Mouse (Mus musculus) spleen, adult 2 months (tissue): Measurements from ENCODE around the gene Dnajb8.

ENCODE experiments used
- CTCF ChIP-seq: fragments of 200-500 bp; IDR thresholded peaks from 2 replicates; pipeline ENCODE4 v1.5.1; 2011; ENCODE audit warnings: mild to moderate bottlenecking, inconsistent platforms; ENCODE audit not compliant: insufficient read depth, insufficient read length, insufficient replicate concordance; ENCODE audit errors: extremely low read depth
- POLR2A ChIP-seq: fragments of 200-500 bp; IDR thresholded peaks from 2 replicates; pipeline ENCODE4 v1.6.1; 2011; ENCODE audit warnings: low read depth, low read length, inconsistent platforms

- TF ChIP-seq POLR2A (no peak), CTCF (no peak)
These were observed 33.9 kb upstream of the Dnajb8 start for GRCm38 (mm10) chr6:88188148-88188547.
